Mouse (Mus musculus) gonadal fat pad, adult 2 months (tissue): Measurements from ENCODE around the gene Gm43064. TPM values are rescaled to one million over a fixed set of nuclear protein-coding genes. Genes with fewer than 3 reads are reported as not detected.
A peak's percentile ranks its signal among the peaks of the same experiment; 100 is the strongest.
"Not testable (repeated sequence)": the region's sequence is repeated elsewhere in the genome, so short reads cannot be mapped to it uniquely, and the experiment has no call there.

Experiments
- DNase-seq: peaks from one replicate; pipeline ENCODE4 v3.0.0-alpha.2; 2012; ENCODE audit warnings: low read depth
- polyA plus RNA-seq: library from polyadenylated mRNA; depleted of rRNA; stranded (reverse); fragments of >200 nt; gene quantifications from 2 replicates; pipeline ENCODE4 v1.2.3, GENCODE M21; 2012; rRNA removed

Gene Gm43064
- 0.72 and 0.74 TPM in 2 replicates for polyA plus RNA-seq

GRCm38 (mm10) chr3:103808891-103809798, at the start of gene Gm43064, which contains the start of the genes Dclre1b and Ap4b1:
TSS of gene Gm43064 (plus strand) at chr3:103809573.
TSS of gene Dclre1b (minus strand) at chr3:103809444.
TSS of gene Ap4b1 (plus strand) at chr3:103809520.
- DNase-seq = no peak

- no peak for DNase-seq
Observed at GRCm38 (mm10) chr3:103766789-103767188, 42.6 kb upstream of the Gm43064 start.

GRCm38 (mm10) chr3:103771531-103772130, 37.7 kb upstream of the Gm43064 start:
- no peak for DNase-seq

- DNase-seq = no peak
Observed at GRCm38 (mm10) chr3:103772846-103773245, 36.5 kb upstream of the Gm43064 start.

- no peak for DNase-seq
Observed at GRCm38 (mm10) chr3:103773508-103773907, 35.9 kb upstream of the Gm43064 start.

- DNase-seq = no peak
Observed at GRCm38 (mm10) chr3:103774009-103774408, 35.4 kb upstream of the Gm43064 start.

GRCm38 (mm10) chr3:103777940-103778339, 31.4 kb upstream of the Gm43064 start:
- DNase-seq = no peak

- DNase-seq = no peak
Observed at GRCm38 (mm10) chr3:103778660-103779059, 30.7 kb upstream of the Gm43064 start.

- no peak for DNase-seq
Observed at GRCm38 (mm10) chr3:103779183-103779582, 30.2 kb upstream of the Gm43064 start.

- no peak for DNase-seq
Observed at GRCm38 (mm10) chr3:103780271-103780670, 29.1 kb upstream of the Gm43064 start.

- no peak for DNase-seq
Observed at GRCm38 (mm10) chr3:103780777-103781176, 28.6 kb upstream of the Gm43064 start.

- no peak for DNase-seq
Observed at GRCm38 (mm10) chr3:103782844-103783609, 26.3 kb upstream of the Gm43064 start.

- peak; percentile 92 for DNase-seq
Observed at GRCm38 (mm10) chr3:103787225-103787624, 22.1 kb upstream of the Gm43064 start.

- DNase-seq = no peak
Observed at GRCm38 (mm10) chr3:103789096-103789495, 20.3 kb upstream of the Gm43064 start.

GRCm38 (mm10) chr3:103789891-103790345, 19.5 kb upstream of the Gm43064 start:
- no peak for DNase-seq

- no peak for DNase-seq
Observed at GRCm38 (mm10) chr3:103790346-103791145, 18.8 kb upstream of the Gm43064 start.

- DNase-seq = no peak
Observed at GRCm38 (mm10) chr3:103791230-103792110, 17.9 kb upstream of the Gm43064 start, which contains the start of gene Hipk1. TSS of gene Hipk1 (minus strand) at chr3:103791563.

GRCm38 (mm10) chr3:103792111-103792406, 17.3 kb upstream of the Gm43064 start:
- DNase-seq = not testable (repeated sequence)

GRCm38 (mm10) chr3:103792566-103792965, 16.8 kb upstream of the Gm43064 start:
- DNase-seq = no peak

GRCm38 (mm10) chr3:103796389-103796788, 13.0 kb upstream of the Gm43064 start:
- DNase-seq = no peak
